ENCODE assay signal across 8 mouse cellular contexts in the genomic region with DNA sequence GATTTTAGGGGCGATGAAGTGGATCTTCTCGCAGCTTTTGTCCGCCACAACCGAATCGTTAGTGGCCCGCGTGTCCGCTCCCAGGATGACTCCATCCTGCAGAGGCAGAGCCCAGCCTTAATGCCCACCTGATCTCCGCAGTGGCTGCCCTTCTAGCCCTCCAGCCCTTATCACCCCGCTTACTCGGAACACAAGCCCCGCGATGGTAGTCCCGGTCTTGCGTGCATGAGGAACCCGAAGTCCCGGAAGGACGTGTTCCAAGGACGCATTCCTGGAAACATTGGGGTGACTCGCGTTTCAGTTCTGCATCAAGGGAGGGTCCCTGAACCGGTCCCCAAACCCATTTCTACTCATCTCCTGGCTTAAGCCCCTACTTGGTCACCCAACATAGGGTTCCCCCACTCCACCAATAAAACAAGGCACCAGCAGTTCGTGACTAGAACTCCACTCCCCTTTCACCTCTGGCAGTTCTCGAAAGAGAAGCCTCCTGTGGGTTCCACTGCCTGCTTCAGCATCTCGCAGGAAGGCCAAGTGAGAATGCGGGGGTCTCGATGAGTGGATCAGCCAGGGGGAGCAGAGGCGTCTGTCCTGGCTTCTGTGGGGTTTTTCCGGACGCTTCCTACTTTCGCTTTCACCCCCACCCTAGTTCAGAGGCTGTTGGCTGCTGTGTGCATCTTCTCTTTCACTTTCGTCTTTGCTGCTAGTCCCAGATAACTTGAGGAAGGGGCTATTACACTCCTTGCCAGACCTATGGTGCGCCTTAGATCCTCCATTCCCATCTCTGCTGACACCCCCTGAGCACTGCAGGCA. TPM values are rescaled to one million over a fixed set of nuclear protein-coding genes. Genes with fewer than 3 reads are reported as not detected.
DNase-seq lines count a peak whose midpoint lies in the region; ATAC-seq lines count a peak whose summit lies in the region.

No protein-coding gene starts in this region.

- intact Hi-C loops in heart, postnatal 25 days (cut with DNase I): loop anchor here (2.0 kb wide), 1 partner anchor 19 kb away; no protein-coding TSS in a partner anchor

- peak overlapping the region; percentile 86 for H3K4me2 ChIP-seq in hindbrain, embryonic 11.5 days (replicated peaks; ENCODE audit: low read depth, low read length)

- H3K4me1 ChIP-seq in forebrain, embryonic 10.5 days: peaks cover 23% of the 10 kb centered on the region
- no peaks in the 10 kb centered on the region for H3K4me1 ChIP-seq in hindbrain, embryonic 11.5 days (replicated peaks; ENCODE audit: control insufficient read depth, insufficient read depth, low read length)
- peaks cover 64% of the 10 kb centered on the region for H3K4me1 ChIP-seq in megakaryocyte, embryonic 14.5 days

- H3K36me3 ChIP-seq in forebrain, embryonic 10.5 days (replicated peaks): peaks cover 17% of the 10 kb centered on the region
- H3K36me3 ChIP-seq in hindbrain, embryonic 11.5 days (ENCODE audit: control insufficient read depth, insufficient read depth, low read length): no peaks in the 10 kb centered on the region
- H3K36me3 ChIP-seq in megakaryocyte, embryonic 14.5 days (replicated peaks; ENCODE audit: low read length): peaks cover 45% of the 10 kb centered on the region

- H3K27me3 ChIP-seq in forebrain, embryonic 10.5 days (ENCODE audit: poor library complexity, severe bottlenecking): no peaks in the 10 kb centered on the region
- no peaks in the 10 kb centered on the region for H3K27me3 ChIP-seq in hindbrain, embryonic 11.5 days (ENCODE audit: control insufficient read depth, insufficient read depth, low read length)
- H3K27me3 ChIP-seq in megakaryocyte, embryonic 14.5 days (replicated peaks): no peaks in the 10 kb centered on the region

- peak; percentile 98 for DNase-seq in heart, adult 11 months
- DNase-seq in heart, postnatal 25 days (ENCODE audit: low spot score): no peak
- peak; percentile 47 for DNase-seq in adrenal gland, postnatal 25 days
- DNase-seq in forebrain, embryonic 10.5 days (ENCODE audit: extremely low spot score, low spot score): peak; percentile 46
- no peak for DNase-seq in hindbrain, embryonic 11.5 days (ENCODE audit: low spot score)
- DNase-seq in left cerebral cortex, adult 9 months (ENCODE audit: low spot score in 2 of 2): peak; percentile 30 to 45
- DNase-seq in spleen, postnatal 10 days (ENCODE audit: low spot score in 2 of 2): peak; percentile 54 to 57

- H3K4me3 ChIP-seq in forebrain, embryonic 10.5 days: peak overlapping the region; percentile 85
- peak overlapping the region; percentile 77 for H3K4me3 ChIP-seq in hindbrain, embryonic 11.5 days (ENCODE audit: low read depth, low read length)
- H3K4me3 ChIP-seq in megakaryocyte, embryonic 14.5 days (replicated peaks): peak overlapping the region; percentile 100

- ATAC-seq in hindbrain, embryonic 11.5 days (ENCODE audit: low FRiP score): peak; percentile 66

- peak overlapping the region; percentile 82 for H3K9ac ChIP-seq in hindbrain, embryonic 11.5 days (ENCODE audit: low read depth, low read length)

- H3K27ac ChIP-seq in forebrain, embryonic 10.5 days: peak overlapping the region; percentile 90
- H3K27ac ChIP-seq in hindbrain, embryonic 11.5 days (ENCODE audit: low read depth, low read length): peak overlapping the region; percentile 88

- WGBS in forebrain, embryonic 10.5 days: 3% methylated on average over 33 of the region's 33 CpGs
- 2% methylated on average over 33 of the region's 33 CpGs for WGBS in hindbrain, embryonic 11.5 days

- H3K9me3 ChIP-seq in forebrain, embryonic 10.5 days: no peaks in the 10 kb centered on the region
- H3K9me3 ChIP-seq in hindbrain, embryonic 11.5 days (ENCODE audit: control insufficient read depth, low read length): no peaks in the 10 kb centered on the region
- no peaks in the 10 kb centered on the region for H3K9me3 ChIP-seq in megakaryocyte, embryonic 14.5 days

RNA-seq across cellular contexts. Expression of gene Psmb10, which starts 0.5 kb away (rescaled TPM):
- 10 to 100 TPM; 64.8 to 68.3 TPM for total RNA-seq in heart, postnatal 25 days (2021)
- 70.6 and 74.9 TPM in 2 replicates for total RNA-seq in adrenal gland, postnatal 25 days (2021)
- 28.9 and 31.5 TPM in 2 replicates for polyA plus RNA-seq in forebrain, embryonic 10.5 days (2016; fragmentation: Nextera tagmentation; extraction: Ambion mirVana)
- 21.6 and 24.6 TPM in 2 replicates for polyA plus RNA-seq in hindbrain, embryonic 11.5 days (2014; fragmentation: Nextera tagmentation; extraction: Ambion mirVana)
- polyA plus RNA-seq in megakaryocyte, embryonic 14.5 days (2012; ENCODE audit: insufficient read depth, low replicate concordance): 63.8 and 341 TPM in 2 replicates

RNA-seq across cellular contexts. Expression of gene Ctrl, which starts 4.0 kb away (rescaled TPM):
- under 1 TPM in 1 of 2 experiments, not detected in 1; 0.31 TPM for total RNA-seq in heart, postnatal 25 days (2021)
- total RNA-seq in adrenal gland, postnatal 25 days (2021): 0.91 TPM in 1 of 2 replicates, not detected in the other
- polyA plus RNA-seq in forebrain, embryonic 10.5 days (2016; fragmentation: Nextera tagmentation; extraction: Ambion mirVana): 1.5 and 2.1 TPM in 2 replicates
- polyA plus RNA-seq in hindbrain, embryonic 11.5 days (2014; fragmentation: Nextera tagmentation; extraction: Ambion mirVana): 0.81 and 1.3 TPM in 2 replicates
- 0.39 TPM in 1 of 2 replicates, not detected in the other for polyA plus RNA-seq in megakaryocyte, embryonic 14.5 days (2012; ENCODE audit: insufficient read depth, low replicate concordance)

RNA-seq across cellular contexts. Expression of gene Lcat, which starts 5.5 kb away (rescaled TPM):
- total RNA-seq in heart, postnatal 25 days (2021): 1 to 10 TPM in 1 of 2 experiments, under 1 TPM in 1; 0.75 to 1.3 TPM
- total RNA-seq in adrenal gland, postnatal 25 days (2021): 1.9 and 7.7 TPM in 2 replicates
- polyA plus RNA-seq in forebrain, embryonic 10.5 days (2016; fragmentation: Nextera tagmentation; extraction: Ambion mirVana): 0.76 and 1.4 TPM in 2 replicates
- polyA plus RNA-seq in hindbrain, embryonic 11.5 days (2014; fragmentation: Nextera tagmentation; extraction: Ambion mirVana): 0.54 and 0.73 TPM in 2 replicates
- polyA plus RNA-seq in megakaryocyte, embryonic 14.5 days (2012; ENCODE audit: insufficient read depth, low replicate concordance): 0.66 TPM in 1 of 2 replicates, not detected in the other

RNA-seq across cellular contexts. Expression of gene Slc12a4, which starts 28.2 kb away (rescaled TPM):
- 10 to 100 TPM; 39.4 to 48.7 TPM for total RNA-seq in heart, postnatal 25 days (2021)
- 40.6 and 43.5 TPM in 2 replicates for total RNA-seq in adrenal gland, postnatal 25 days (2021)
- 14.9 and 17.8 TPM in 2 replicates for polyA plus RNA-seq in forebrain, embryonic 10.5 days (2016; fragmentation: Nextera tagmentation; extraction: Ambion mirVana)
- 7.8 and 8.4 TPM in 2 replicates for polyA plus RNA-seq in hindbrain, embryonic 11.5 days (2014; fragmentation: Nextera tagmentation; extraction: Ambion mirVana)
- 4.5 and 6.7 TPM in 2 replicates for polyA plus RNA-seq in megakaryocyte, embryonic 14.5 days (2012; ENCODE audit: insufficient read depth, low replicate concordance)

RNA-seq across cellular contexts. Expression of gene Pskh1, which starts 37.5 kb away (rescaled TPM):
- total RNA-seq in heart, postnatal 25 days (2021): 10 to 100 TPM; 16.0 to 16.6 TPM
- 32.3 and 38.1 TPM in 2 replicates for total RNA-seq in adrenal gland, postnatal 25 days (2021)
- polyA plus RNA-seq in forebrain, embryonic 10.5 days (2016; fragmentation: Nextera tagmentation; extraction: Ambion mirVana): 29.6 and 29.9 TPM in 2 replicates
- 11.1 and 12.5 TPM in 2 replicates for polyA plus RNA-seq in hindbrain, embryonic 11.5 days (2014; fragmentation: Nextera tagmentation; extraction: Ambion mirVana)
- 5.6 and 11.1 TPM in 2 replicates for polyA plus RNA-seq in megakaryocyte, embryonic 14.5 days (2012; ENCODE audit: insufficient read depth, low replicate concordance)

Comparison
In these comparisons a context has a peak if more than half of its experiments do, and no peak if none do; other contexts are left out.
1. DNase-seq: peak in heart, adult 11 months (single experiment), adrenal gland, postnatal 25 days (single experiment), forebrain, embryonic 10.5 days (single experiment), left cerebral cortex, adult 9 months (2 of 2) and spleen, postnatal 10 days (2 of 2); none in heart, postnatal 25 days (single experiment) and hindbrain, embryonic 11.5 days (single experiment).
2. Peak in every context shown above with its lines, with median percentiles within 50 percentile points of each other: H3K4me3 ChIP-seq.